Mouse (Mus musculus): ENCODE measurements around the gene Osm. TPM values are rescaled to one million over a fixed set of nuclear protein-coding genes. Genes with fewer than 3 reads are reported as not detected.

The Osm gene
- polyA plus RNA-seq (2012; rRNA removed) = 0.59 and 0.83 TPM in 2 replicates

DNA sequence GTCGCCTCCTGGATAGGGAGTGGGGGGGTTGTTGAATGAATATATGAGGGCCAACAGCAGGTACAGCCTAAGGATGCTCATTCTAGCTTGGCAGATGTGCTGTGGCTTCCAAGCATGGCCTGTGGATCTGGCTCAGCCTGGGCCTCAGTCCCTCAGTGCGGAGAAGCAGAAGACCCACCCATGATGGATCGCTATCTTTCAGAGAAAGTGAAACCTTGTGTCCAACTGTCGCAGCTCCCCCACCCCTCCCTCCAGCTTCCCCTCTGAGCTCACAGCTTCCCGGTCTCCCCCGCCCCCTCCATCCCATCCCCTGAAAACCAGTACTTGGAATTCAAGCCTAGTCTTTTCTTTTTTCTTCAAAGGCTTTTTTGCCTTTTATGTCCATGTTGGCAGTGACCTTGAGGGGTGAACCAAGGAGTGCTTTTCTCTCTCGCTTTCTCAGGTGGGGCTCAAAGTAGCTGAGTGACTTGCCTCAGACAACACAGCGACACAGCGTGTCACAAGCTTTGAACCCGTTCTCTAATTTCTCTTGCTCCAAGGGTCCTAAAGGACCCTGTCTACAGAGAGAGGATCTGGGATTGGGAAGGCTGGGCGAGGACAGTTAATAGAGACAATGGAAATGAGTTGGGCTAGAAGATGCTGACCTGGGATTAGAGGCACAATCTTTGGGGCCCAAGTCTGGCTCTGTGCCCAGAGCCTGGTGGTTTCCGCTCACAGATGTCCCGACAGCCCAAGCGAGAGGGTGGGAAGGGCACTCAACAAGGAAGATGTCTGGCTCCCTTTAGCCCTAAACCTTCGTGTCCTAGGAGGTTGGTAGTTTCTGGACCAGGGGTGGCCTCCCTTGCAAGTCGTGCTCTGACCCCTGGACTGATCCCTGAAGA lies at the start of gene Osm:
Gene Osm, plus strand, starts transcription at position 756 of the 881 bp plus-strand sequence.

DNA sequence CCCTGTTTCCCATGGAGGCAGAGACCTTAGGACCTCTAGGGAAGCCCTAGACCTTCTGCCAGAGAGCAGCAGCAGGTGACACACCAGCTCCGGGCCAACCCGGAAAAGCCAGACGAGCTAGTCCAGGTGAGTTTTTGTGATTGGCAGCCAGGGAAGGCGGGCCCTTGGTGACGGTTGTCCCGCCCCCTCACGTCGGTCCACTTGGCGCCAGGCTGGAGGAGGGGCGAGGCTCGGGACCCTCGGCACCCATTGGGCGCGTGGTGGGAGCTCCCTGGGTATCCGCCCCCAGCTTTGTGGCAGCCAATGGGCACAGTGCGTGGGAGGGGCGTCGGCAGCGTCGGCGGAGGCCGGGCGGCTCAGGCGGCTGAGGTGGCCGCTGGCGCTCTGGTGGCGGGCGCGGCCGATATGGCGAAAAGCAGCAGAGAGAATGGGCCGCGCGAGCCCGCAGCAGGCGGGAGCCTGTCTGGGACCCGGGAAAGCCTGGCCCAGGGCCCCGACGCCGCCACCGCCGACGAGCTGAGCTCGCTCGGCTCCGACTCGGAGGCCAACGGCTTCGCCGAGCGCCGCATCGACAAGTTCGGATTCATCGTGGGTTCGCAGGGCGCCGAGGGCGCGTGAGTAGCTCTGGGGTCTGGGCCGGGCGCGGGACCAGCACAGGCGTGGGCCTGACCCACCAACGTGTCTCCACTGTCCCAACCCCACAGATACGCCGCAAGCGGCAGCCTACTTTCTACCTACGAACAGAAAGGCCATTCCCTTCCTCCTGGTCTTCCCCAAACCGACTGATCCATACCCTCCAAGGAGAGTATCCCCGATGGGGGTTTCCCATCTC lies 49.5 kb upstream of the Osm start, which contains the start of gene Tbc1d10a:
Gene Tbc1d10a, plus strand, starts transcription at position 304 of the 832 bp plus-strand sequence.

DNA sequence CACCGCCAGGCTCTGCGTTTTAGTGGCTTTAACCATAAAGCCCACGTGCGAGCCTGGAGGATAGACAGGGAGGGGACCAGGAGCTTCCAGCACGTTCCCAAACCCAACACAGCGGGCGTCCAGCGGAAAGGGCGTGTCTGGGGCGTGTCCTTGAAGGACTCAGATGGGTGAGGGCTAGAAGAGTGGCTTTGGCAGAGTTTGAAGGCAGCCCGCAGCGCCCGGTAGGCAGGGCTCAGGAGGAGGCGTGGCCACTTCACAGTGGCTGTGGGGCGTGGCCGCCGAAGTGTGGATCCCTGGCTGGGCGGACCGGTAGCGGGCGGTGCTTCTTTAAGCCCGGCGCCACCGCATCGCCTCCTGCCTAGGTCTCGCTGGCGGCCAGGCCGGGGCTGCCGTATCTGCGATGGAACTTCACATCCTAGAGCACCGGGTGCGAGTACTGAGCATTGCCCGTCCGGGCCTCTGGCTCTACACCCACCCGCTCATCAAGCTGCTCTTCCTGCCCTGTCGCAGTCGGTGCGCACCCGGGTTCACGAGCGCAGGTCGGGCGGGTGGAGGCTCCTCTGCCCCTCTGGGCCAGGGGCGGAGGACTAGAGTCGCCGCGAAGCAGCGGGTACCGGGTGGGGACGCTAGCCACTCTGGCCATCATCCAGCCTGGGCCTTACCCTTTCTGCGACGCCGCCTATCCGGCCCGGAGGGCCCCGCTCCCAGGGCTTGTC lies 18.1 kb upstream of the Osm start, which contains the start of gene Castor1:
Gene Castor1, plus strand, starts transcription at position 312 of the 716 bp plus-strand sequence.

GRCm38 (mm10) chr11:4256846-4257607 lies 20.8 kb downstream of the Osm start, which contains the start of gene Lif:
Lif (plus strand) TSS chr11:4257557.

Other genes with a start within 250 kb of the Osm start
- 0.99 and 1.0 TPM in 2 replicates for gene Sec14l4, start 205.0 kb upstream of the Osm start, polyA plus RNA-seq (2012; rRNA removed)
- not detected in 2 replicates for gene Sec14l3, start 171.6 kb upstream of the Osm start, polyA plus RNA-seq (2012; rRNA removed)
- 13.6 and 14.1 TPM in 2 replicates for gene Mtfp1, start 141.0 kb upstream of the Osm start, polyA plus RNA-seq (2012; rRNA removed)
- gene Sec14l2, start 113.0 kb upstream of the Osm start, polyA plus RNA-seq (2012; rRNA removed) = 9.1 and 9.8 TPM in 2 replicates
- gene Rnf215, start 101.2 kb upstream of the Osm start, polyA plus RNA-seq (2012; rRNA removed) = 4.6 and 5.5 TPM in 2 replicates
- 0.90 and 0.99 TPM in 2 replicates for gene Ccdc157, start 76.1 kb upstream of the Osm start, polyA plus RNA-seq (2012; rRNA removed)
- 19.2 and 20.7 TPM in 2 replicates for gene Sf3a1, start 76.1 kb upstream of the Osm start, polyA plus RNA-seq (2012; rRNA removed)
- gene Tbc1d10a, start 49.6 kb upstream of the Osm start, polyA plus RNA-seq (2012; rRNA removed) = 6.1 TPM in 2 replicates
- 0.94 and 0.98 TPM in 2 replicates for gene Castor1, start 18.2 kb upstream of the Osm start, polyA plus RNA-seq (2012; rRNA removed)
- 0.01 and 0.02 TPM in 2 replicates for gene Lif, start 21.1 kb downstream of the Osm start, polyA plus RNA-seq (2012; rRNA removed)
- 0.36 and 0.44 TPM in 2 replicates for gene Hormad2, start 204.7 kb downstream of the Osm start, polyA plus RNA-seq (2012; rRNA removed)

Data from liver, embryonic 14 days (tissue).